Mouse (Mus musculus) liver, embryonic 13.5 days (tissue): Measurements from ENCODE around the gene Kcnt1. TPM values are rescaled to one million over a fixed set of nuclear protein-coding genes. Genes with fewer than 3 reads are reported as not detected.

Source experiments
- ATAC-seq: fragments of 200-750 bp; cut with Nextera tagmentation; 2 replicates; pipeline ENCODE4 v1.8.0; 2017; ENCODE audit warnings: low read depth, mild to moderate bottlenecking, moderate number of reproducible peaks, moderate library complexity
- DNase-seq: peaks from one replicate; pipeline ENCODE4 v3.0.0; 2022
- H3K27ac ChIP-seq: fragments of 300-500 bp; sonication (generic); 2 replicates; pipeline ENCODE4 v1.5.1; 2015; ENCODE audit warnings: moderate library complexity, mild to moderate bottlenecking, inconsistent platforms
- H3K27me3 ChIP-seq: fragments of 300-500 bp; sonication (generic); 2 replicates; pipeline ENCODE4 v1.6.1; 2015; ENCODE audit warnings: mild to moderate bottlenecking, inconsistent platforms
- H3K36me3 ChIP-seq: fragments of 300-500 bp; sonication (generic); 2 replicates; pipeline ENCODE4 v1.6.1; 2015; ENCODE audit warnings: mild to moderate bottlenecking, inconsistent platforms
- H3K4me1 ChIP-seq: fragments of 300-500 bp; sonication (generic); replicated peaks from 2 replicates; pipeline ENCODE4 v1.6.1; 2015; ENCODE audit warnings: inconsistent platforms
- H3K4me2 ChIP-seq: fragments of 300-500 bp; sonication (generic); 2 replicates; pipeline ENCODE4 v1.6.1; 2015; ENCODE audit warnings: inconsistent platforms, mild to moderate bottlenecking, moderate library complexity
- H3K4me3 ChIP-seq: fragments of 300-500 bp; sonication (generic); replicated peaks from 2 replicates; pipeline ENCODE4 v1.5.1; 2015; ENCODE audit warnings: mild to moderate bottlenecking, inconsistent platforms
- H3K9ac ChIP-seq: fragments of 300-500 bp; sonication (generic); 2 replicates; pipeline ENCODE4 v1.6.1; 2015; ENCODE audit warnings: mild to moderate bottlenecking, inconsistent platforms
- H3K9me3 ChIP-seq: fragments of 300-500 bp; sonication (generic); replicated peaks from 2 replicates; pipeline ENCODE4 v1.6.1; 2016; ENCODE audit warnings: inconsistent platforms
- WGBS: fragments of 180-500 bp; shearing (Covaris S2); methylation state at CpG from one replicate; pipeline ENCODE4 v1.1.7; 2015; ENCODE audit not compliant: insufficient replicate concordance; 5-methylcytosine and 5-hydroxymethylcytosine counted together
- polyA plus RNA-seq: library from polyadenylated mRNA; unstranded; fragments of >200 nt; fragmentation: Nextera tagmentation; extraction: Ambion mirVana; gene quantifications from 2 replicates; pipeline ENCODE4 v1.2.1, GENCODE M21; 2015

The Kcnt1 gene
- polyA plus RNA-seq, 1 experiment from 2014 or later = 0.09 TPM

DNA sequence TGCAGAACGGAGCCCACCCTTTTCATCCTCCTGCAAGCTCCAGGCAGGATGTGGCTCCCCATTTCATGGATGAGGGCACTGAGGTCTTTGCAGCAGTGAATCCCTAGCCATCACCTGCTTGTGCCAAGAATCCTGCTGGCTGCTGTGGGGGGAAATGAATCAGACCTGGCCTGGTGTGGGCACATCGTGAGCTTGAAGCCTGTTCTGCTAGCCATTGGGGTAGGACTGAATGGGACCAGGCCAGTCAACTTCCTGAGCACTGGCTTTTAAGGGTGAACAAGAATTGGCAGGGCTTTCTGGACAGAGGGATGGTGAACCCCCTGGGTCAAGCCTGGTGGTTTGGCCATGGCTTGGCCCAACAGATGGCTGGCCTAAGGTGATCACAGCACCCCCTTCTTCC, 15.0 kb downstream of the Kcnt1 start:
- Histone ChIP-seq H3K4me1 (no peaks in the 10 kb centered on the region), H3K4me3 (no peak overlapping the region), H3K9me3 (no peaks in the 10 kb centered on the region), H3K4me2 (no peak overlapping the region), H3K27me3 (peaks cover 51% of the 10 kb centered on the region), H3K27ac (no peak overlapping the region), H3K9ac (no peak overlapping the region), H3K36me3 (no peaks in the 10 kb centered on the region)
- ATAC-seq (no peak), DNase-seq (no peak)
- 59% methylated on average over 2 of the region's 2 CpGs for WGBS

- Histone ChIP-seq H3K9me3 (no peaks in the 10 kb centered on the region), H3K4me1 (no peaks in the 10 kb centered on the region), H3K27me3 (peaks cover 55% of the 10 kb centered on the region), H3K4me2 (no peak overlapping the region), H3K36me3 (no peaks in the 10 kb centered on the region), H3K27ac (no peak overlapping the region), H3K9ac (no peak overlapping the region), H3K4me3 (no peak overlapping the region)
- no peak for ATAC-seq
- 46% methylated on average over 4 of the region's 4 CpGs for WGBS
- no peak for DNase-seq
Measured at GRCm38 (mm10) chr2:25879061-25879460, 15.5 kb downstream of the Kcnt1 start.

- Histone ChIP-seq H3K4me2 (no peak overlapping the region), H3K27ac (no peak overlapping the region), H3K4me3 (no peak overlapping the region), H3K4me1 (peaks cover 6% of the 10 kb centered on the region), H3K27me3 (peaks cover 34% of the 10 kb centered on the region), H3K9me3 (no peaks in the 10 kb centered on the region), H3K36me3 (no peaks in the 10 kb centered on the region), H3K9ac (no peak overlapping the region)
- ATAC-seq (no peak), DNase-seq (no peak)
- WGBS = 16% methylated on average over 1 of the region's 1 CpGs
Measured at GRCm38 (mm10) chr2:25882276-25882675, 18.7 kb downstream of the Kcnt1 start.

DNA sequence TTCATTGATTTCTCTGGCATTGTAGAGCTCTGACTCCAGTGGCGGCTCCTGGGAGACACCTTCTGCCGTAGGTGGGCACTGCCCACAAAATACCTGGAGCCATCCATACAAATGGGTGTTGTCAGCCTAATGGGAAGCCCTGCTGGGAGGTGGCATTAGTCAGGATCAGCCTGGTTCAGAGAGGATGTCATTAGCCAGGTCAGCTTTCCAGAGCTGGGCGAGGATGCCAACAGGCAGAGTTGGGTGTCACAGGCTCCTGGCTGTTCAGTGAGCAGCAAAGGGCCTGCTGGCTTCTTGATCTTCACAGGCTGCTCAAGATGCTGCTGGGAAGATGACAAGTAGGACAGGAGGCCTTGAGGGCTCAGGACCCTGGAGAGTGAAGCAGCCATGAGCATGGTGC, 21.2 kb downstream of the Kcnt1 start:
- Histone ChIP-seq H3K27me3 (peaks cover 9% of the 10 kb centered on the region; the same call in 1 of the 2 replicates), H3K4me2 (no peak overlapping the region), H3K9ac (no peak overlapping the region), H3K27ac (no peak overlapping the region), H3K4me1 (peaks cover 14% of the 10 kb centered on the region), H3K9me3 (no peaks in the 10 kb centered on the region), H3K36me3 (no peaks in the 10 kb centered on the region), H3K4me3 (no peak overlapping the region)
- DNase-seq (no peak), ATAC-seq (no peak)
- WGBS = 69% methylated on average over 3 of the region's 3 CpGs

GRCm38 (mm10) chr2:25887226-25887625, 23.7 kb downstream of the Kcnt1 start:
- Histone ChIP-seq H3K27ac (no peak overlapping the region), H3K4me2 (no peak overlapping the region), H3K4me1 (peaks cover 14% of the 10 kb centered on the region), H3K4me3 (no peak overlapping the region), H3K36me3 (no peaks in the 10 kb centered on the region), H3K27me3 (peaks cover 6% of the 10 kb centered on the region; the same call in 1 of the 2 replicates), H3K9me3 (no peaks in the 10 kb centered on the region), H3K9ac (no peak overlapping the region)
- peak; percentile 81 for ATAC-seq
- DNase-seq = peak; percentile 30
- 27% methylated on average over 8 of the region's 8 CpGs for WGBS

- WGBS = 31% methylated on average over 5 of the region's 5 CpGs
- no peak for ATAC-seq
- H3K9me3 ChIP-seq = no peaks in the 10 kb centered on the region
Measured at GRCm38 (mm10) chr2:25888144-25888543, 24.6 kb downstream of the Kcnt1 start.

DNA sequence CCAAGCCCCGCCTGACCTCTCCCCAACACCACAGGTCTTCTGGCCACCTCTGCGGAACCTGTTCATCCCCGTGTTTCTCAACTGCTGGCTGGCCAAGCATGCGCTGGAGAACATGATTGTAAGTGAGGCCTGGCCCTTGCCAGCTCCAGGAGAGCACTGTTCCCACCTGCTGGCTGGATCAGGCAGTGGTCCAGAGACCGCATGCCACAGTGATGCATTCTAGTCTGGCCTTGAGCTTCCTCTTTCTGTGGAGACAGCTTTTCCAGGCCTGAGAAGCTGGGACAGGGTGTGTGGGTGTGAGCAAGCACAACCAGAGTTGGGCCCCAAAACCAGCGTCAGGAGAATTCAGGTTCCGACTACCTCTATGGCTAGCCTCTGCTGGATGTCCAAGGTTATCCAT, 28.9 kb downstream of the Kcnt1 start:
- H3K9me3 ChIP-seq = no peaks in the 10 kb centered on the region
- WGBS = 54% methylated on average over 7 of the region's 7 CpGs
- H3K4me1 ChIP-seq = peaks cover 6% of the 10 kb centered on the region
- H3K4me2 ChIP-seq = no peak overlapping the region
- no peaks in the 10 kb centered on the region for H3K27me3 ChIP-seq
- H3K9ac ChIP-seq = no peak overlapping the region
- no peak overlapping the region for H3K4me3 ChIP-seq
- ATAC-seq (no peak), DNase-seq (no peak)
- no peak overlapping the region for H3K27ac ChIP-seq
- no peaks in the 10 kb centered on the region for H3K36me3 ChIP-seq

More at GRCm38 (mm10) chr2:25888144-25888543, 24.6 kb downstream of the Kcnt1 start:
- no peak overlapping the region for H3K9ac ChIP-seq
- H3K4me2 ChIP-seq = no peak overlapping the region
- no peaks in the 10 kb centered on the region for H3K36me3 ChIP-seq
- no peak overlapping the region for H3K4me3 ChIP-seq
- H3K4me1 ChIP-seq = peaks cover 14% of the 10 kb centered on the region
- no peak for DNase-seq
- peaks cover 6% of the 10 kb centered on the region; the same call in 1 of the 2 replicates for H3K27me3 ChIP-seq
- no peak overlapping the region for H3K27ac ChIP-seq

- DNase-seq = no peak
- 67% methylated on average over 9 of the region's 9 CpGs for WGBS
Measured at GRCm38 (mm10) chr2:25898970-25899369, 35.4 kb downstream of the Kcnt1 start.

DNA sequence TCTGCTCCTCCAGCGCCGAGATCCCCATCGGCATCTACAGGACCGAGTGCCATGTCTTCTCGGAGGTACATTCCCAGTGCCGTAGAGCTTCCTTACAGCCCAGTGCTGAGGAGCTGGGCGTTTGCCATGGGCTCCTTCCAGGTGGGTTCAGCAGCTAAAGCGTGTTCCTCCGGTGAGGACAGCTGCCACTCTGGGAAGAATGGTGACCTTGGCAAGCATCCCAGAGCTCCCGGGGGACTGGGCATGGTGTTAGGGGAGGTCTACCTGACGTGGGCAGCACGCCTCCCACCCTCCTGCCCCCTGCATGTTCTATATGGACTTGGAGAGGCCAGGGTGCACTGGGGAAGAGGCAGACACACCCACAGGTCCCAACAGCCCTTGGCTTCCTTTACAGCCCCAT, 46.3 kb downstream of the Kcnt1 start:
- H3K36me3 ChIP-seq = no peaks in the 10 kb centered on the region
- no peak overlapping the region for H3K4me2 ChIP-seq
- no peaks in the 10 kb centered on the region for H3K9me3 ChIP-seq
- no peak for ATAC-seq
- H3K4me1 ChIP-seq = no peaks in the 10 kb centered on the region
- H3K27me3 ChIP-seq = no peaks in the 10 kb centered on the region
- H3K9ac ChIP-seq = no peak overlapping the region
- H3K27ac ChIP-seq = no peak overlapping the region
- no peak for DNase-seq
- H3K4me3 ChIP-seq = no peak overlapping the region
- WGBS = 73% methylated on average over 12 of the region's 12 CpGs

More at GRCm38 (mm10) chr2:25898970-25899369, 35.4 kb downstream of the Kcnt1 start:
- Histone ChIP-seq H3K27ac (no peak overlapping the region), H3K4me3 (no peak overlapping the region), H3K9ac (no peak overlapping the region), H3K9me3 (no peaks in the 10 kb centered on the region), H3K36me3 (no peaks in the 10 kb centered on the region), H3K4me2 (no peak overlapping the region), H3K27me3 (no peaks in the 10 kb centered on the region), H3K4me1 (no peaks in the 10 kb centered on the region)
- ATAC-seq = no peak

GRCm38 (mm10) chr2:25913247-25913646, 49.7 kb downstream of the Kcnt1 start:
- Histone ChIP-seq H3K4me3 (no peak overlapping the region), H3K27ac (no peak overlapping the region), H3K4me2 (no peak overlapping the region), H3K4me1 (no peaks in the 10 kb centered on the region), H3K9ac (no peak overlapping the region), H3K9me3 (no peaks in the 10 kb centered on the region), H3K36me3 (no peaks in the 10 kb centered on the region), H3K27me3 (no peaks in the 10 kb centered on the region)
- 4% methylated on average over 2 of the region's 2 CpGs for WGBS
- no peak for DNase-seq
- no peak for ATAC-seq

GRCm38 (mm10) chr2:25914201-25914600, 50.7 kb downstream of the Kcnt1 start:
- no peak overlapping the region for H3K9ac ChIP-seq
- H3K27me3 ChIP-seq = no peaks in the 10 kb centered on the region
- no peak for DNase-seq
- H3K4me1 ChIP-seq = no peaks in the 10 kb centered on the region
- no peaks in the 10 kb centered on the region for H3K9me3 ChIP-seq
- no peak overlapping the region for H3K4me2 ChIP-seq
- no peak for ATAC-seq
- WGBS = 48% methylated on average over 4 of the region's 4 CpGs
- H3K4me3 ChIP-seq = no peak overlapping the region
- no peak overlapping the region for H3K27ac ChIP-seq
- H3K36me3 ChIP-seq = no peaks in the 10 kb centered on the region

- DNase-seq (no peak), ATAC-seq (no peak)
- Histone ChIP-seq H3K4me3 (no peak overlapping the region), H3K4me2 (no peak overlapping the region), H3K27me3 (no peaks in the 10 kb centered on the region), H3K4me1 (no peaks in the 10 kb centered on the region), H3K27ac (no peak overlapping the region), H3K9me3 (no peaks in the 10 kb centered on the region), H3K36me3 (no peaks in the 10 kb centered on the region), H3K9ac (no peak overlapping the region)
- 47% methylated on average over 5 of the region's 5 CpGs for WGBS
Measured at GRCm38 (mm10) chr2:25914821-25915220, 51.3 kb downstream of the Kcnt1 start.
